Mouse (Mus musculus): ENCODE results near the gene Ptgs2. TPM values are rescaled to one million over a fixed set of nuclear protein-coding genes. Genes with fewer than 3 reads are reported as not detected.
A peak's percentile ranks its signal among the peaks of the same experiment; 100 is the strongest.

The Ptgs2 gene
- total RNA-seq (2021): under 1 TPM; 0.65 to 0.67 TPM

GRCm38 (mm10) chr1:150099790-150100333 is at the start of gene Ptgs2:
Gene Ptgs2, plus strand, starts transcription at chr1:150100031.
- intact Hi-C loops (cut with DNase I): loop anchor here (10.0 kb wide), 1 partner anchor 245 kb away; no protein-coding TSS in a partner anchor
- DNase-seq: peak; percentile 25 to 32

- intact Hi-C loops (cut with DNase I): no loop called here
- no peak for DNase-seq
Measured at GRCm38 (mm10) chr1:150050256-150050655, 49.6 kb upstream of the Ptgs2 start.

- intact Hi-C loops (cut with DNase I): no loop called here
- DNase-seq: no peak
Measured at GRCm38 (mm10) chr1:150065684-150066083, 34.1 kb upstream of the Ptgs2 start.

GRCm38 (mm10) chr1:150072880-150073279 is 27.0 kb upstream of the Ptgs2 start:
- intact Hi-C loops (cut with DNase I): no loop called here
- no peak for DNase-seq

- DNase-seq: no peak
- intact Hi-C loops (cut with DNase I): no loop called here
Measured at GRCm38 (mm10) chr1:150074609-150075008, 25.2 kb upstream of the Ptgs2 start.

GRCm38 (mm10) chr1:150089040-150089692 is 10.7 kb upstream of the Ptgs2 start:
- DNase-seq: no peak
- intact Hi-C loops (cut with DNase I): no loop called here

GRCm38 (mm10) chr1:150090229-150090628 is 9.6 kb upstream of the Ptgs2 start:
- no peak for DNase-seq
- intact Hi-C loops (cut with DNase I): no loop called here

GRCm38 (mm10) chr1:150097036-150097435 is 2.8 kb upstream of the Ptgs2 start:
- intact Hi-C loops (cut with DNase I): no loop called here
- no peak for DNase-seq

- intact Hi-C loops (cut with DNase I): no loop called here
- DNase-seq: no peak
Measured at GRCm38 (mm10) chr1:150097721-150098120, 2.1 kb upstream of the Ptgs2 start.

GRCm38 (mm10) chr1:150099374-150099773 is 457 bp upstream of the Ptgs2 start:
- intact Hi-C loops (cut with DNase I): no loop called here

GRCm38 (mm10) chr1:150104228-150104720 is 4.4 kb downstream of the Ptgs2 start:
- intact Hi-C loops (cut with DNase I): loop anchor here (10.0 kb wide), 1 partner anchor 249 kb away; no protein-coding TSS in a partner anchor
- no peak for DNase-seq

More at GRCm38 (mm10) chr1:150099374-150099773, 457 bp upstream of the Ptgs2 start:
- DNase-seq: peak in 1 of 2 experiments; percentile 1

GRCm38 (mm10) chr1:150106736-150107135 is 6.9 kb downstream of the Ptgs2 start:
- intact Hi-C loops (cut with DNase I): loop anchor here (10.0 kb wide), 1 partner anchor 252 kb away; no protein-coding TSS in a partner anchor
- DNase-seq: no peak

- intact Hi-C loops (cut with DNase I): loop anchor here (10.0 kb wide), 1 partner anchor 255 kb away; no protein-coding TSS in a partner anchor
- DNase-seq: no peak
Measured at GRCm38 (mm10) chr1:150109591-150109990, 9.8 kb downstream of the Ptgs2 start.

GRCm38 (mm10) chr1:150115352-150115751 is 15.5 kb downstream of the Ptgs2 start:
- intact Hi-C loops (cut with DNase I): no loop called here
- DNase-seq: peak in 1 of 2 experiments; percentile 3

GRCm38 (mm10) chr1:150118352-150118751 is 18.5 kb downstream of the Ptgs2 start:
- DNase-seq: no peak
- intact Hi-C loops (cut with DNase I): no loop called here

GRCm38 (mm10) chr1:150125568-150125967 is 25.7 kb downstream of the Ptgs2 start:
- DNase-seq: no peak
- intact Hi-C loops (cut with DNase I): no loop called here

GRCm38 (mm10) chr1:150130070-150130469 is 30.2 kb downstream of the Ptgs2 start:
- intact Hi-C loops (cut with DNase I): no loop called here
- DNase-seq: no peak

GRCm38 (mm10) chr1:150130586-150131275 is 30.9 kb downstream of the Ptgs2 start:
- no peak for DNase-seq
- intact Hi-C loops (cut with DNase I): no loop called here

- intact Hi-C loops (cut with DNase I): no loop called here
- DNase-seq: no peak
Measured at GRCm38 (mm10) chr1:150135350-150135749, 35.5 kb downstream of the Ptgs2 start.

GRCm38 (mm10) chr1:150139730-150140129 is 39.9 kb downstream of the Ptgs2 start:
- intact Hi-C loops (cut with DNase I): no loop called here
- DNase-seq: peak in 1 of 2 experiments; percentile 2

GRCm38 (mm10) chr1:150141939-150142338 is 42.1 kb downstream of the Ptgs2 start:
- no peak for DNase-seq
- intact Hi-C loops (cut with DNase I): no loop called here
